Mouse (Mus musculus) brown adipose tissue, adult 24 weeks (tissue): Measurements from ENCODE around the gene Pkp1. TPM values are rescaled to one million over a fixed set of nuclear protein-coding genes. Genes with fewer than 3 reads are reported as not detected.

Experiments used
- H3K27ac ChIP-seq: fragments of 200-500 bp; replicated peaks from 2 replicates; pipeline ENCODE4 v1.5.1; 2012; ENCODE audit warnings: low read depth, mild to moderate bottlenecking, low read length
- H3K4me1 ChIP-seq: fragments of 200-500 bp; 2 replicates; pipeline ENCODE4 v1.6.1; 2012; ENCODE audit warnings: low read length, mixed read lengths; ENCODE audit not compliant: control insufficient read depth, insufficient read depth, insufficient read length
- H3K4me3 ChIP-seq: fragments of 200-500 bp; 2 replicates; pipeline ENCODE4 v1.5.1; 2012; ENCODE audit warnings: low read depth, mild to moderate bottlenecking, low read length, moderate library complexity; ENCODE audit not compliant: insufficient read depth
- polyA plus RNA-seq: library from polyadenylated mRNA; stranded (reverse); fragments of >200 nt; gene quantifications from 2 replicates; pipeline ENCODE4 v1.2.4, GENCODE M21; 2012; ENCODE audit not compliant: missing spikeins, insufficient read depth, insufficient read length

Pkp1 gene
- polyA plus RNA-seq, 1 experiment = not detected

DNA sequence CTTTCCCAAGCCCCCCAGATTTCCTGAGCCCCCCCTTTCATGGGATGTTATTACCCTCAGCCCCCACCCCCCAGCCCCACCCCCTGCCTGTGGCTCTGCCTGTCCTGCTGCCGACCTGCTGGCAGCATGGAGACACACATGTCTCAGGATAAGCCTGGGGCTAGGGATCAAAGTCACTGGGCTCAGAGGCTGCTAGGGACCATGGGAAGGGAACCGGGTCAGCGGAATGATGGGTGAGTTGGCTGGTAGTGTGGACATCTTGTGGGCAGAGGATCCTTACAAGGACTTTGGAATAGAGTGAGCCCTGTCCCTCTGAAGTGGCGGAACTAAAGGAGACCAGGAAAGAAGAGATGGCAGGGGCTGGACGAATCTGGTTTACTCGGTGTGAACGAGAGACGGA lies 84.0 kb downstream of the Pkp1 start:
- H3K27ac ChIP-seq = no peak overlapping the region
- H3K4me3 ChIP-seq = no peak overlapping the region
- H3K4me1 ChIP-seq = no peaks in the 10 kb centered on the region

- Histone ChIP-seq H3K4me3 (no peak overlapping the region), H3K27ac (no peak overlapping the region), H3K4me1 (no peaks in the 10 kb centered on the region)
These were observed 84.7 kb downstream of the Pkp1 start for GRCm38 (mm10) chr1:135834206-135834859.

DNA sequence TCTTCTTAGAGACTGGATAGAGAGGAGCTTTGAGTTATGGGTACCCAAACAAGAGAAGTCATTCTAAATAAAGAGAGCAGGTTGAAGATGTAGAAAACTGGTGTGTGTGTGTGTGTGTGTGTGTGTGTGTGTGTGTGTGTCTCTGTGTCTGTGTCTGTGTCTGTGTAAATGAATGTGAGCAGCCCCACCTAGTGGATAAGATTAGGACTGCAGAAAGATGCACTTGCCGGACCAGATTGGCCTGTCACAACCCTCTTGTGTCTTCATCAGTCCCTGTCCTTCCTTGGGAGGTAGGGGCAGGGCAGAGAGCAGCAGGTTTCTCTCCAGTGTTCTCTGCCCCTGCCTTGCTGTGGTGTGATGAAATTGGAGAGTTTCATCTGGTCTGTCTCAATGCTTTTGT lies 90.1 kb downstream of the Pkp1 start:
- Histone ChIP-seq H3K27ac (no peak overlapping the region), H3K4me3 (no peak overlapping the region), H3K4me1 (no peaks in the 10 kb centered on the region)

DNA sequence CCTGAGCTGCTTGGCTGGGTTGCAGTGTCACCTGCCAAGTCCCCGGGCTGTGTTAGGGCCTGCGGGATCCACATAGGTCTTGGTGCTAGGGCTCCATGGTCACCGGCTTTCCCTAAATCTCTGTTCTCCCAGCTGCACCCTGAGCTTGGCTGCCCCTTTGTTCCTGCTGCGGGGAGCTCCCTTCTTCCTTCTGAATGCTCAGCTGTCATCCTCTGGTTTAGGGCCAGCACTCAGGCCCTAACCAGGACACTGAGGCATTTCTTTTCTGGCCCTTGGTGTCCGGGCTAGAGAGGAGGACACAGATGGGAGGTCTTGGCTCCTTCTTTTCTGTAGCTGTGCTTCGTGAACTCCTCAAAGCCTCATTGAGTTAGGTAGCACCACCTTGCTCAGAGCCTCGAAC lies 97.2 kb downstream of the Pkp1 start:
- Histone ChIP-seq H3K27ac (no peak overlapping the region), H3K4me3 (no peak overlapping the region), H3K4me1 (no peaks in the 10 kb centered on the region)

Other genes with a start within 250 kb of the Pkp1 start
- 33.7 and 37.2 TPM in 2 replicates for gene Csrp1, start 199.1 kb downstream of the Pkp1 start, polyA plus RNA-seq
- gene Phlda3, start 153.1 kb downstream of the Pkp1 start, polyA plus RNA-seq = 498 and 651 TPM in 2 replicates
- gene Tnni1, start 139.8 kb downstream of the Pkp1 start, polyA plus RNA-seq = 13.6 and 19.7 TPM in 2 replicates
- gene Lad1, start 100.6 kb downstream of the Pkp1 start, polyA plus RNA-seq = not detected in 2 replicates
- gene Tnnt2, start 82.9 kb downstream of the Pkp1 start, polyA plus RNA-seq = not detected in 2 replicates
- gene Igfn1, start 87.1 kb upstream of the Pkp1 start, polyA plus RNA-seq = not detected in 2 replicates
- 20.0 and 26.3 TPM in 2 replicates for gene Tmem9, start 88.9 kb upstream of the Pkp1 start, polyA plus RNA-seq
- not detected in 2 replicates for gene Ascl5, start 131.6 kb upstream of the Pkp1 start, polyA plus RNA-seq
- 3.4 and 11.1 TPM in 2 replicates for gene Cacna1s, start 133.5 kb upstream of the Pkp1 start, polyA plus RNA-seq
- gene Kif21b, start 212.2 kb upstream of the Pkp1 start, polyA plus RNA-seq = 1.3 TPM in 2 replicates